Mouse (Mus musculus) cortical plate, adult 2 months (tissue): ENCODE measurements around the gene Hps1.
A peak's percentile ranks its signal among the peaks of the same experiment; 100 is the strongest.
"Not testable (repeated sequence)": the region's sequence is repeated elsewhere in the genome, so short reads cannot be mapped to it uniquely, and the experiment has no call there.

Experiments used
- CTCF ChIP-seq: fragments of 200-500 bp; IDR thresholded peaks from 2 replicates; pipeline ENCODE4 v1.5.1; 2011; ENCODE audit warnings: mild to moderate bottlenecking, control low read depth, low read length; ENCODE audit not compliant: insufficient read depth; ENCODE audit errors: extremely low read depth
- POLR2A ChIP-seq: fragments of 200-500 bp; IDR thresholded peaks from 2 replicates; pipeline ENCODE4 v1.6.1; 2011; ENCODE audit warnings: mild to moderate bottlenecking, low read length, control low read depth; ENCODE audit not compliant: insufficient read depth; ENCODE audit errors: extremely low read depth

GRCm38 (mm10) chr19:42780156-42780538 is 369 bp upstream of the Hps1 start:
- not testable (repeated sequence) for TF ChIP-seq POLR2A
- 0 out of 2 replicates have a peak, but pooled peaks have one; percentile 4 for TF ChIP-seq CTCF
